Mouse (Mus musculus) heart, embryonic 15.5 days (tissue): Measurements from ENCODE around the gene Fnip1. TPM values are rescaled to one million over a fixed set of nuclear protein-coding genes. Genes with fewer than 3 reads are reported as not detected.

ENCODE experiments used
- ATAC-seq: fragments of 200-750 bp; cut with Nextera tagmentation; replicated peaks from 2 replicates; pipeline ENCODE4 v1.8.0; 2017; ENCODE audit warnings: low read depth, moderate TSS enrichment; ENCODE audit not compliant: insufficient number of reproducible peaks, insufficient read depth, low FRiP score
- H3K27ac ChIP-seq: fragments of 300-500 bp; sonication (generic); 2 replicates; pipeline ENCODE4 v1.5.1; 2015; ENCODE audit warnings: mild to moderate bottlenecking, inconsistent platforms
- H3K27me3 ChIP-seq: fragments of 300-500 bp; sonication (generic); 2 replicates; pipeline ENCODE4 v1.6.1; 2015; ENCODE audit warnings: inconsistent platforms
- H3K36me3 ChIP-seq: fragments of 300-500 bp; sonication (generic); 2 replicates; pipeline ENCODE4 v1.6.1; 2015; ENCODE audit warnings: mild to moderate bottlenecking, inconsistent platforms
- H3K4me1 ChIP-seq: fragments of 300-500 bp; sonication (generic); replicated peaks from 2 replicates; pipeline ENCODE4 v1.6.1; 2015; ENCODE audit warnings: inconsistent platforms
- H3K4me2 ChIP-seq: fragments of 300-500 bp; sonication (generic); 2 replicates; pipeline ENCODE4 v1.6.1; 2015; ENCODE audit warnings: inconsistent platforms, mild to moderate bottlenecking, moderate library complexity
- H3K4me3 ChIP-seq: fragments of 300-500 bp; sonication (generic); 2 replicates; pipeline ENCODE4 v1.5.1; 2015; ENCODE audit warnings: mild to moderate bottlenecking, inconsistent platforms
- H3K9ac ChIP-seq: fragments of 300-500 bp; sonication (generic); 2 replicates; pipeline ENCODE4 v1.6.1; 2015; ENCODE audit warnings: mild to moderate bottlenecking, inconsistent platforms
- H3K9me3 ChIP-seq: fragments of 300-500 bp; sonication (generic); replicated peaks from 2 replicates; pipeline ENCODE4 v1.6.1; 2016; ENCODE audit warnings: inconsistent platforms
- WGBS: fragments of 180-500 bp; shearing (Covaris S2); methylation state at CpG from one replicate; pipeline ENCODE4 v1.1.7; 2015; ENCODE audit warnings: mixed read lengths; 5-methylcytosine and 5-hydroxymethylcytosine counted together
- polyA plus RNA-seq: library from polyadenylated mRNA; unstranded; fragments of >200 nt; fragmentation: Nextera tagmentation; extraction: Ambion mirVana; gene quantifications from 2 replicates; pipeline ENCODE4 v1.2.1, GENCODE M21; 2015

The Fnip1 gene
- polyA plus RNA-seq, 1 experiment from 2014 or later: 9.2 TPM

DNA sequence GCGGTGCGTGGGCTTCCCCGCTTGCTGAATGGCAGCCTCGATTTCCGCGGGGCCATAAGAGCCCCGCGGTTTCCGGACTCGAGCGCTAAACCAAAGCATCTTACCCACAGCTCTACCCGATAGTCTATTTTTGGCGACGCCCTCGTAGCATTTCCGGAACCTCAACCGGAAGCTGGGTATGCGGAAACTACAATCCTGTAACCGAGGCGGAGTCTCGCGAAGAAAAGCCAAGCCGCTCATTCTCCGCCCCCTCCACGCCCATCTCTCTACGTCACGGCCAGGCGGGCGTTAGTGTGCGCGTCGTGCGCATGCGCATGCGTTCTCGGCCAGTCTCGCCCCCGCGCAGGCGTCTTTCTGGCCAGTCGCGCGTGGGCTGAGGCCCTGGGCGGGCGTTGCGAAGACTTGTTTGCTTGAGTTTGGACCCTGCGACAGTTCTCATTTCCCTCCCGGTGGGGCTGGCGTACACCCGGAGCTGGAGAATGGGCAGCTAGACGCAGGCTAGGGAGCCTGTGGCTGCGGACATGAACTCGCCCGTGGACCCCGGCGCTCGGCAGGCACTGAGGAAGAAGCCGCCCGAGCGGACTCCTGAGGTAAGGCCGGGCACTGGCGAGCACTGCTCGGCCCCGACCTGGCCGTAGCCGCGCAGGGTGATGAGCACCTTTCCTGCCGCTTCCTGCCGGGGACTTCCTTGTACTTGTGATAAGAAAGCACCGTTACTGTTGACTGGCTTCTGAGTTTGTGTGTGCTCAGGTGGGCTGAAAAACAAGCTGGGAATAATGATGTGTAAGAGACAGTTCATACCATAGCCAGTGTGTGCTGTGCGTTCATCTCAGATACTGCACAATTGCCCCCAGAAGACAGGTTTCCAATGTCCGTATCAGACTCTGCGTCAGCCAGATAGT is 84.8 kb downstream of the Fnip1 start, which contains the start of gene Rapgef6:
TSS of gene Rapgef6 (plus strand) at position 319 of the 902 bp plus-strand sequence.
- Histone ChIP-seq H3K9ac (peak within 1 kb of the TSS; percentile 97), H3K27me3 (no peaks in the 10 kb centered on the region), H3K4me3 (peak within 1 kb of the TSS; percentile 99), H3K27ac (peak within 1 kb of the TSS; percentile 98), H3K36me3 (no peaks in the 10 kb centered on the region), H3K9me3 (no peaks in the 10 kb centered on the region), H3K4me1 (peaks cover 36% of the 10 kb centered on the region), H3K4me2 (peak within 1 kb of the TSS; percentile 71)
- ATAC-seq: peak; percentile 97
- under 1% methylated on average over 73 of the region's 73 CpGs for WGBS

- Histone ChIP-seq H3K9me3 (no peaks in the 10 kb centered on the region), H3K27ac (peak overlapping the region; percentile 97), H3K4me3 (peak overlapping the region; percentile 99), H3K4me2 (peak overlapping the region; percentile 68), H3K36me3 (no peaks in the 10 kb centered on the region), H3K4me1 (peaks cover 38% of the 10 kb centered on the region), H3K27me3 (no peaks in the 10 kb centered on the region), H3K9ac (peak overlapping the region; percentile 97)
- no peak for ATAC-seq
- WGBS: 10% methylated on average over 10 of the region's 10 CpGs
Measured at GRCm38 (mm10) chr11:54523431-54524001, 85.5 kb downstream of the Fnip1 start.

DNA sequence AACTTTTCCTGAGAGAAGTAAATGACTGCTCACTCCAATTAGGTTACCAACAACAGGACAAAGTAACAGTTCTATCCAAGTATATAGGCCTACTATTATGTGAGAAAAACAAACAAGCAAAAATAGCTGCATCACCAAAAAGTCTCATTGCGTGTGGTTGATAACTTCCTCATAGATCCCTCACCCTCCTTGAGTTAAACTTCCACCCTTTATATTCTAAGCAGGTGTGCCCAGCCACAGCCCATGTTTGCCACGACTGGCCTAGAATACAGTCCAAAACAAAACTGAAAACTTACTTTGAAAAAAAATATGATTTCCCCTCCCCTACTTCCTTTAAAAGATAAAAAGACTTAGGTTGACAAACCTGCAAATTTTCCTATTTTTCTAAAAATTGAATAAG is 90.0 kb downstream of the Fnip1 start:
- no peaks in the 10 kb centered on the region for H3K36me3 ChIP-seq
- H3K27me3 ChIP-seq: no peaks in the 10 kb centered on the region
- H3K9me3 ChIP-seq: no peaks in the 10 kb centered on the region
- ATAC-seq: no peak
- no peak overlapping the region for H3K9ac ChIP-seq
- 72% methylated on average over 2 of the region's 2 CpGs for WGBS
- H3K4me1 ChIP-seq: peaks cover 48% of the 10 kb centered on the region
- H3K4me2 ChIP-seq: no peak overlapping the region
- no peak overlapping the region for H3K27ac ChIP-seq
- H3K4me3 ChIP-seq: no peak overlapping the region

GRCm38 (mm10) chr11:54530391-54530790 is 92.4 kb downstream of the Fnip1 start:
- Histone ChIP-seq H3K4me2 (0 out of 2 replicates have a peak overlapping the region, but pooled peaks have one; percentile 14), H3K9me3 (no peaks in the 10 kb centered on the region), H3K4me1 (peaks cover 35% of the 10 kb centered on the region), H3K4me3 (no peak overlapping the region), H3K27me3 (no peaks in the 10 kb centered on the region), H3K9ac (no peak overlapping the region), H3K36me3 (no peaks in the 10 kb centered on the region), H3K27ac (peak overlapping the region; percentile 78)
- peak; percentile 72 for ATAC-seq
- 15% methylated on average over 1 of the region's 1 CpGs for whole genome bisulfite sequencing

DNA sequence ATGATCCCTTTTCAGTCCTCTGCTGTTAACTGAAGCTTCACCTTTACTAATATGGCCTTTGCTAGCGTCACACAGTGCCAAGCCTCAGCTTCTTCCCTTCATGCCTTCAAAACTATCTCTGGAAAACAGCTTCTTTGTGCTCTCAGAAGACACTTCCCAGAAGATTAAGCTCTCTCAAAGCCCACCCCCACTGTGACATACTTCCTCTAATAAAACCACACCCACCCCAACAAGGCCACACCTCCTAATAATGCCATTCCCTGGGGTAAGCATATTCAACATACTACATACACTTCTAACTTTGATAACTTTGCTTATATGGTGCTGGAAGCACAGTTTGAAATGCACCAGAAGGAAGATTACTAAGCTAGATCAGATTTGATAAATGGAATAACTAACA is 92.9 kb downstream of the Fnip1 start:
- H3K4me3 ChIP-seq: no peak overlapping the region
- H3K36me3 ChIP-seq: no peaks in the 10 kb centered on the region
- H3K9me3 ChIP-seq: no peaks in the 10 kb centered on the region
- no peak overlapping the region for H3K9ac ChIP-seq
- H3K4me1 ChIP-seq: peaks cover 32% of the 10 kb centered on the region
- H3K27ac ChIP-seq: peak overlapping the region; percentile 78
- ATAC-seq: no peak; the same call in 1 of the 2 replicates
- no peaks in the 10 kb centered on the region for H3K27me3 ChIP-seq
- WGBS: 88% methylated on average over 1 of the region's 1 CpGs
- H3K4me2 ChIP-seq: no peak overlapping the region

DNA sequence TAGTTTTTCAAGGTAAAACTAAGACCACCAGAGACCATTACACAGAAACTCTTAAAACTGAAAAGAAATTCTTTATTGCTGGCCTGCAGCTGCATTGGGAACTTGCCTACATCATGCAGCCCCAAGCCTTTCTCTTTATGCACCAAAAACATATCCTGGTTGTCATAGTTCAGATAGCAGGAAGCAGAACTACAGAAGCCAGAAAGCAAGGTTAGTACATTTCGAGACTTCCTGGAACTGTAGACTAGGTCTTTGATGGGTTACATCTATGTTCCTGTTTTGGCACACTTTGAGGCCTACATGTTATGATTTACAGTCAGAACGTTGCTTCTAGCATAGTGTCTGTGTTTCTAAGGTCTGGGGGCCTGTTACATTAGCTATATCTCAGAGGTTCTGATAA is 95.8 kb downstream of the Fnip1 start:
- Histone ChIP-seq H3K9me3 (no peaks in the 10 kb centered on the region), H3K9ac (no peak overlapping the region), H3K27me3 (no peaks in the 10 kb centered on the region), H3K4me3 (no peak overlapping the region), H3K4me1 (peaks cover 22% of the 10 kb centered on the region), H3K4me2 (no peak overlapping the region), H3K36me3 (no peaks in the 10 kb centered on the region), H3K27ac (no peak overlapping the region)
- 67% methylated on average over 2 of the region's 2 CpGs for WGBS
- no peak for ATAC-seq

DNA sequence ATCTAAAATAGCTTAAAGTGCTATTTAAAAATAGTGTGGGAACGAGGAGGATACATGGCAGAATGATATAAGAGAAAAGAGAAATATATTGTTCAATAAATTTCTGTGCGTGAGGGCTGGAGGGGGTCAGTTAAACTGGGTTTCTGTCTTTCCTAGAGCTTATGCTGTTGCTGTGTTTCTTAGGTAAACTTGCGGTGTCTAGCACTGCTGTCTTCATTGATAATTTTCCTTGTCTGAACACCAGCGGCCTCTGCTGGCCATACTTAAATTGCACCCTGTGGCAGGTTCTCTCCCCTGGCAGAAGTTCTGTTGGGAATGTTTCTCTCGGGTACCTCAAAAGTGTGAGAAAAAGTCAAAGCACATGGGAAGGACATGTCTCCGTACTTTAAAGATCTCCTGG is 96.9 kb downstream of the Fnip1 start:
- 51% methylated on average over 6 of the region's 6 CpGs for WGBS
- peaks cover 19% of the 10 kb centered on the region for H3K4me1 ChIP-seq
- no peak overlapping the region for H3K27ac ChIP-seq
- no peak overlapping the region for H3K4me3 ChIP-seq
- H3K9me3 ChIP-seq: no peaks in the 10 kb centered on the region
- ATAC-seq: no peak
- H3K36me3 ChIP-seq: no peaks in the 10 kb centered on the region
- H3K27me3 ChIP-seq: no peaks in the 10 kb centered on the region
- H3K9ac ChIP-seq: no peak overlapping the region
- no peak overlapping the region for H3K4me2 ChIP-seq

DNA sequence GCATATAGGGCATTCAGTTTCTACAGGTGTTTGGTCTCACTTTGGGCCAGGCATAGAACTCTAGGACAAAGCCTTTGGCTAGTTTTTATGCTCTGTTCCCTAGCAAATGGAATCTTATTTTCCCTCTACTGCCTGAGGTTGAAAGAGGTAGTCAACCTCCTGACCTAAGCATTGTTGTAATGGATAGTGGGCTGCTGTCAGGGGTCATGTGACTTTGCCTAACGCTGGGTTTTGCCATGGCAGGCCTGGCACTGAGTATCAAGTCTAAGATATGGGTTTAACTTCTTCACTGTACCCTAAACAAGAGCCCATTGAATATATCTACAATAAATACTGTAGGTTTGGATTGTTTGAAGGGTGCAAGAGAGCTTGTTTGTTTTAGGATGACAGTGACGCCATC is 101.0 kb downstream of the Fnip1 start:
- Histone ChIP-seq H3K9ac (no peak overlapping the region), H3K36me3 (no peaks in the 10 kb centered on the region), H3K27me3 (no peaks in the 10 kb centered on the region), H3K4me2 (no peak overlapping the region), H3K4me1 (peaks cover 5% of the 10 kb centered on the region; the same call in 1 of the 2 replicates), H3K4me3 (no peak overlapping the region), H3K27ac (no peak overlapping the region), H3K9me3 (no peaks in the 10 kb centered on the region)
- WGBS: 63% methylated on average over 2 of the region's 2 CpGs
- ATAC-seq: no peak

- ATAC-seq: no peak
- H3K27ac ChIP-seq: no peak overlapping the region
- 76% methylated on average over 2 of the region's 2 CpGs for WGBS
Measured at GRCm38 (mm10) chr11:54539486-54539885, 101.5 kb downstream of the Fnip1 start.

GRCm38 (mm10) chr11:54540328-54540727 is 102.3 kb downstream of the Fnip1 start:
- no peak for ATAC-seq
- H3K9me3 ChIP-seq: no peaks in the 10 kb centered on the region
- no peak overlapping the region for H3K4me3 ChIP-seq
- H3K4me2 ChIP-seq: no peak overlapping the region
- H3K4me1 ChIP-seq: peaks cover 5% of the 10 kb centered on the region; the same call in 1 of the 2 replicates
- H3K27ac ChIP-seq: no peak overlapping the region
- no peak overlapping the region for H3K9ac ChIP-seq
- H3K36me3 ChIP-seq: no peaks in the 10 kb centered on the region
- no peaks in the 10 kb centered on the region for H3K27me3 ChIP-seq

More at GRCm38 (mm10) chr11:54539486-54539885, 101.5 kb downstream of the Fnip1 start:
- H3K4me2 ChIP-seq: no peak overlapping the region
- no peaks in the 10 kb centered on the region for H3K27me3 ChIP-seq
- H3K4me1 ChIP-seq: peaks cover 5% of the 10 kb centered on the region; the same call in 1 of the 2 replicates
- H3K9ac ChIP-seq: no peak overlapping the region
- no peaks in the 10 kb centered on the region for H3K9me3 ChIP-seq
- no peaks in the 10 kb centered on the region for H3K36me3 ChIP-seq
- H3K4me3 ChIP-seq: no peak overlapping the region

DNA sequence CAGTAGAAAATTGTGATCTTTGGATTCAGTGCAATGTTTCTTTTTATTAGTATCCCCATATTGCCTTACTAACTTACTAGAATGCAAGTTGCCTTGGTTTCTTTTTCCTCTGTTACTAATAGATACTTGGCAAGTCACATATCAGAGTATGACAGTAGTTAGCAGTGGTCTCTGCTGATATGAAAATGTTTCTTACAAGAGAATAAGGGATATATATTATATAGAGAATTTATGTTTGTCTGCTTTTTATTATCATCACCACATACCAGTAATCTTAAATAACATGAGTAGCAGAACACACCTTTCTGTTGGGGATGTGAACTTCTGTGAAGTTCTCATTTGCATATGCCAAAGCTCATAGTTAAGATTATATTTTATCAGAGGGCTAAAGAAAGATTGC is 104.4 kb downstream of the Fnip1 start:
- no peak overlapping the region for H3K4me2 ChIP-seq
- H3K27ac ChIP-seq: no peak overlapping the region
- no peaks in the 10 kb centered on the region for H3K27me3 ChIP-seq
- no peak for ATAC-seq
- H3K4me1 ChIP-seq: peaks cover 5% of the 10 kb centered on the region; the same call in 1 of the 2 replicates
- no peaks in the 10 kb centered on the region for H3K36me3 ChIP-seq
- H3K9me3 ChIP-seq: no peaks in the 10 kb centered on the region
- H3K9ac ChIP-seq: no peak overlapping the region
- H3K4me3 ChIP-seq: no peak overlapping the region
